Mouse (Mus musculus) subcutaneous adipose tissue, adult 2 months (tissue): ENCODE data around the gene Gm10719. TPM values are rescaled to one million over a fixed set of nuclear protein-coding genes. Genes with fewer than 3 reads are reported as not detected.

Experiments
- polyA plus RNA-seq: library from polyadenylated mRNA; depleted of rRNA; stranded (reverse); fragments of >200 nt; gene quantifications from 2 replicates; pipeline ENCODE4 v1.2.3, GENCODE M21; 2012; ENCODE audit warnings: low replicate concordance; rRNA removed

Gene Gm10719
- not detected in 2 replicates for polyA plus RNA-seq

GRCm38 (mm10) chr9:3017108-3017507 is at the start of gene Gm10719:
Gm10719 (plus strand) TSS chr9:3017408.

GRCm38 (mm10) chr9:3000445-3000972 is 16.7 kb upstream of the Gm10719 start, which contains the start of gene Gm10722:
Gm10722 (plus strand) TSS chr9:3000922.

GRCm38 (mm10) chr9:3002794-3003396 is 14.3 kb upstream of the Gm10719 start, which contains the start of gene Gm11168:
Gm11168 (plus strand) TSS chr9:3003346.

DNA sequence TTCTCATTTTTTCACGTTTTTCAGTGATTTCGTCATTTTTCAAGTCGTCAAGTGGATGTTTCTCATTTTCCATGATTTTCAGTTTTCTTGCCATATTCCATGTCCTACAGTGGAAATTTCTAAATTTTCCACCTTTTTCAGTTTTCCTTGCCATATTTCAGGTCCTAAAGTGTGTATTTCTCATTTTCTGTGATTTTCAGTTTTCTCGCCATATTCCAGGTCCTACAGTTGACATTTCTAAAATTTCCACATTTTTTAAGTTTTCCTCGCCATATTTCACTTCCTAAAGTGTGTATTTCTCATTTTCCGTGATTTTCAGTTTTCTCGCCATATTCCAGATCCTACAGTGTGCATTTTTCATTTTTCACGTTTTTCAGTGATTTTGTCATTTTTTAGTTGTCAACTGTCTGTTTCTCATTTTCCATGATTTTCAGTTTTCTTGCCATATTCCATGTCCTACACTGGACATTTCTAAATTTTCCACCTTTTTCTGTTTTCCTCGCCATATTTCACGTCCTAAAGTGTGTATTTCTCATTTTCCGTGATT is 4.4 kb upstream of the Gm10719 start, which contains the start of gene Gm10721:
Gene Gm10721, plus strand, starts transcription at position 408 of the 547 bp plus-strand sequence.

DNA sequence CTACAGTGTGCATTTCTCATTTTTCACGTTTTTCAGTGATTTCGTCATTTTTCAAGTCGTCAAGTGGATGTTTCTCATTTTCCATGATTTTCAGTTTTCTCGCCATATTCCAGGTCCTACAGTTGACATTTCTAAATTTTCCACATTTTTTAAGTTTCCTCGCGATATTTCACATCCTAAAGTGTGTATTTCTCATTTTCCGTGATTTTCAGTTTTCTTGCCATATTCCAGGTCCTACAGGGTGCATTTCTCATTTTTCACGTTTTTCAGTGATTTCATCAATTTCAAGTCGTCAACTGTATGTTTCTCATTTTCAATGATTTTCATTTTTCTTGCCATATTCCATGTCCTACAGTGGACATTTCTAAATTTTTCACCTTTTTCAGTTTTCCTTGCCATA is 1.9 kb upstream of the Gm10719 start, which contains the start of gene Gm10720:
Gene Gm10720, plus strand, starts transcription at position 301 of the 400 bp plus-strand sequence.

GRCm38 (mm10) chr9:3023312-3023984 is 6.2 kb downstream of the Gm10719 start, which contains the start of gene Gm10718:
Gm10718 (plus strand) TSS chr9:3023547.

DNA sequence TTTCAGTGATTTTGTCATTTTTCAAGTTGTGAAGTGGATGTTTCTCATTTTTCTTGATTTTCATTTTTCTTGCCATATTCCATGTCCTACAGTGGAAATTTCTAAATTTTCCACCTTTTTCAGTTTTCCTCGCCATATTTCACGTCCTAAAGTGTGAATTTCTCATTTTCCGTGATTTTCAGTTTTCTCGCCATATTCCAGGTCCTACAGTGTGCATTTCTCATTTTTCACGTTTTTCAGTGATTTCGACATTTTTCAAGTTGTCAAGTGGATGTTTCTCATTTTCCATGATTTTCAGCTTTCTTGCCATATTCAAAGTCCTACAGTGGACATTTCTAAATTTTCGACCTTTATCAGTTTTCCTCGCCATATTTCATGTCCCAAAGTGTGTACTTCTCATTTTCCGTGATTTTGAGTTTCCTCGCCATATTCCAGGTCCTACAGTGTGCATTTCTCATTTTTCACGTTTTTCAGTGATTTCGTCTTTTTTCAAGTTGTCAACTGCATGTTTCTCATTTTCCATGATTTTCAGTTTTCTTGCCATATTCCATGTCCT is 7.8 kb downstream of the Gm10719 start, which contains the start of gene Gm10717:
Gene Gm10717, plus strand, starts transcription at position 506 of the 556 bp plus-strand sequence.

DNA sequence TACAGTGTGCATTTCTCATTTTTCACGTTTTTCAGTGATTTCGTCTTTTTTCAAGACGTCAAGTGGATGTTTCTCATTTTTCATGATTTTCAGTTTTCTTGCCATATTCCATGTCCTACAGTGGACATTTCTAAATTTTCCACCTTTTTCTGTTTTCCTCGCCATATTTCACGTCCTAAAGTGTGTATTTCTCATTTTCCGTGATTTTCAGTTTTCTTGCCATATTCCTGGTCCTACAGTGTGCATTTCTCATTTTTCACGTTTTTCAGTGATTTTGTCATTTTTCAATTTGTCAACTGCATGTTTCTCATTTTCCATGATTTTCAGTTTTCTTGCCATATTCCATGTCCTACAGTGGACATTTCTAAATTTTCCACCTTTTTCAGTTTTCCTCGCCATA is 17.1 kb downstream of the Gm10719 start, which contains the start of gene Gm17535:
Gene Gm17535, plus strand, starts transcription at position 301 of the 400 bp plus-strand sequence.

DNA sequence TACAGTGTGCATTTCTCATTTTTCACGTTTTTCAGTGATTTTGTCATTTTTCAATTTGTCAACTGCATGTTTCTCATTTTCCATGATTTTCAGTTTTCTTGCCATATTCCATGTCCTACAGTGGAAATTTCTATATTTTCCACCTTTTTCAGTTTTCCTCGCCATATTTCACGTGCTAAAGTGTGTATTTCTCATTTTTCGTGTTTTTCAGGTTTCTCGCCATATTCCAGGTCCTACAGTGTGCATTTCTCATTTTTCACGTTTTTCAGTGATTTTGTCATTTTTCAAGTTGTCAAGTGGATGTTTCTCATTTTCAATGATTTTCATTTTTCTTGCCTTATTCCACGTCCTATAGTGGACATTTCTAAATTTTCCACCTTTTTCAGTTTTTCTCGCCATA is 19.4 kb downstream of the Gm10719 start, which contains the start of gene Gm10715:
Gene Gm10715, plus strand, starts transcription at position 301 of the 400 bp plus-strand sequence.

Other genes with a start within 250 kb of the Gm10719 start
- gene Gm10722, start 16.5 kb upstream of the Gm10719 start, polyA plus RNA-seq = not detected in 2 replicates
- not detected in 2 replicates for gene Gm11168, start 14.1 kb upstream of the Gm10719 start, polyA plus RNA-seq
- not detected in 2 replicates for gene Gm10721, start 4.3 kb upstream of the Gm10719 start, polyA plus RNA-seq
- gene Gm10720, start 1.8 kb upstream of the Gm10719 start, polyA plus RNA-seq = not detected in 2 replicates
- not detected in 2 replicates for gene Gm10718, start 6.1 kb downstream of the Gm10719 start, polyA plus RNA-seq
- gene Gm10717, start 8.0 kb downstream of the Gm10719 start, polyA plus RNA-seq = not detected in 2 replicates
- not detected in 2 replicates for gene Gm17535, start 17.2 kb downstream of the Gm10719 start, polyA plus RNA-seq
- gene Gm10715, start 19.5 kb downstream of the Gm10719 start, polyA plus RNA-seq = not detected in 2 replicates